Mouse (Mus musculus): ENCODE measurements around the gene Lrrfip1.
A peak's percentile ranks its signal among the peaks of the same experiment; 100 is the strongest.

Lrrfip1 gene

DNA sequence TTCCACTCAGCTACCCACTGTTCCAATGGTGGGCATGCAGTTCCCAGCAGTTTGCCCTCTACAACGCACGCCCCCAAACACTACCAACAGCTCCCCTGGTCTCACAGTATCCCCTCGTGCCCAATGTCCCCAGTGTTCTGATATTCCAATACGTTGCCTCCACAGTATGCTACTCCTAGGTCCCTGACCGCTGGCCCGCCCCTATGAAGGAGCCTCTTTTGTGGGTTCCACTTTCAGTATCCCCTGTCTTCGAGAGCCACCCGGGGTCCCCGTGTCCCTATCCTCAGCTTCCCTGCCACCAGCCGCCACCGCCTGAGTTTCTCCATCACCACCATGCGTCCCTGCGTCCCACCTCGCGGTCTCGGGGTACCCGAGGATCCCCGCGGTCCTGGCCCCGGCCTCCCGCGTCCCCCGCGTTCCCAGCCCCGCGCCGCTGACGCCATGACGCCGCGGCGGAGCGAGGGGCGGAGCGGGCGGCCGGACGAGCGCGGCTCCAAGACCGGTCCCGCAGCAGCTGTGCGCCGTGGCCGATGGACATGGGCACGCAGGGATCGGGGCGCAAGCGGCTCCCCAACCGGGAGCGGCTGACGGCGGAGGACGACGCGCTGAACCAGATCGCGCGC, at the start of gene Lrrfip1:
TSS of gene Lrrfip1 (plus strand) at position 470 of the 623 bp plus-strand sequence.
- DNase-seq (ENCODE audit: low spot score in 2 of 2) = peak; percentile 68

DNA sequence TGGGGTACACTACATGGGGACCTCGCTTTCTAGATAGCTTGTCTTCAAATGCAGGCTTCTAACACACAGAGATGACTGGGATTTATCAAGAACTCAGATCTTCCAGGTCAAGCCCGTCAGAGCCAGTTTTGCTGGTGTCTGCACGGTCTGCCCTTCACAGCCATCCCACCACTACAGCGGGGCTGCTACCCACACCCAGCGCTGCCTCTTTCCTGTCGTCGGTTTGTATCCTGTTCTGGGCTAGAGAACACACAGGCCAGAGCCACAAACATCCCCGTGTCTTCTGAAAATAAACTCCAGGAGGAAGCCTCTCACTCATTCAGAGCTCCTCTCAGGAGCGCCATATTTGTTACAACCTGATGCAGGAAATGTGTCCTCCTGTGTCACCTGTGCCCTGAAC, 49.2 kb upstream of the Lrrfip1 start:
- no peak for DNase-seq (ENCODE audit: low spot score in 2 of 2)

DNA sequence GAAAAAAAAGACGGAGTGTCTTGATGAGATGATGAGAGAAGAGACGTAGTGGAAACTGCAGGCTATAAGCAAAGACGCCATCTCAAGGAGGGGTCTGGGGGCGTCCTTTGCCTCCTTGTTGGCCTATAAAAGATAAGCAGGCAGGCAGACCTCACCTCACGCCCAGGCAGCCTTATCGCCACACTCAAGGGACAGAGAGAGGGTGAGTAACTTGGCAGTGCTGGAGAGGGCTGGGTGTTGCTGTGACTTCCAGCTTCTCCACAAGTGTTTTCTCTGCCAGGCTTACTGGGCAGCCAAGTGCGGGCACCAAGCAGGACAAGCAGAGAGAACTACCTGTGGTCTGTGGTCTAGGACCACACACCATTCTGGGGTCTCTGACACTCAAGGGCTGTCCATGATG, 46.9 kb upstream of the Lrrfip1 start:
- DNase-seq (ENCODE audit: low spot score in 2 of 2) = peak; percentile 24 to 25

DNA sequence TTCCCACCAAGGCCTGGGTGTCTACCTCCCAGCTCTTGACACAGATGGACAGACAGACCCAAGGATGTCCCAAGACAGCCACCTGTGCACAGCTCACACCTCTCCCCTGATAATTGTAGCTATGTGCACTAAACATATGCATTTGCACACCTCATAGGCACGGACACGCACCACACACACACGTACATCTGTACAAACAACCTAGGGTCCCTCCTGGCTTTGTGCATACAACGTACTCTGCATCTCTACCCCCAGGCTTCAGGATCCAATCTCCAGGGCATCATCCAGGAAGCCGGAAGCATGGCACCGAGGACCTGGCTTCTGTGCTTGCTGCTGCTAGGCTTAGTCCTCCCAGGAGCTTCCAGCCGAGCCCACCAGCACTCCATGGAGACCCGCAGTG, 45.7 kb upstream of the Lrrfip1 start, which contains the start of gene Prlh:
TSS of gene Prlh (plus strand) at position 301 of the 400 bp plus-strand sequence.
- no peak for DNase-seq (ENCODE audit: low spot score in 2 of 2)

DNA sequence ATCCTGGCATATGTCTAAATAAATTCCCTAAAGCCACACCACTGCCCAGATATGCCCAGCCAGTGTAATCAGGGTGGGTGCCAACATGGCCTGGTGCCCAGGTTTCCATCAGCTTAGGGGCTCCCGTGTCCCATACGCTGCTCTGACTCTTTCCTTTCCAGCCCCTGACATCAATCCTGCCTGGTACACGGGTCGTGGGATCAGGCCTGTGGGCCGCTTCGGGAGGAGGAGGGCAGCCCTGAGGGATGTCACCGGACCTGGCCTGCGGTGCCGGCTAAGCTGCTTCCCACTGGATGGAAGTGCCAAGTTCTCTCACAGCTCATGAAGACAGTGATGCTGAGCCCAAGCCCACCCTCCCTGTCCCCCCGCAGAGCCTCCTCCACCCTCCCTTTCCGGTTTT, 44.8 kb upstream of the Lrrfip1 start:
- no peak for DNase-seq (ENCODE audit: low spot score in 2 of 2)

DNA sequence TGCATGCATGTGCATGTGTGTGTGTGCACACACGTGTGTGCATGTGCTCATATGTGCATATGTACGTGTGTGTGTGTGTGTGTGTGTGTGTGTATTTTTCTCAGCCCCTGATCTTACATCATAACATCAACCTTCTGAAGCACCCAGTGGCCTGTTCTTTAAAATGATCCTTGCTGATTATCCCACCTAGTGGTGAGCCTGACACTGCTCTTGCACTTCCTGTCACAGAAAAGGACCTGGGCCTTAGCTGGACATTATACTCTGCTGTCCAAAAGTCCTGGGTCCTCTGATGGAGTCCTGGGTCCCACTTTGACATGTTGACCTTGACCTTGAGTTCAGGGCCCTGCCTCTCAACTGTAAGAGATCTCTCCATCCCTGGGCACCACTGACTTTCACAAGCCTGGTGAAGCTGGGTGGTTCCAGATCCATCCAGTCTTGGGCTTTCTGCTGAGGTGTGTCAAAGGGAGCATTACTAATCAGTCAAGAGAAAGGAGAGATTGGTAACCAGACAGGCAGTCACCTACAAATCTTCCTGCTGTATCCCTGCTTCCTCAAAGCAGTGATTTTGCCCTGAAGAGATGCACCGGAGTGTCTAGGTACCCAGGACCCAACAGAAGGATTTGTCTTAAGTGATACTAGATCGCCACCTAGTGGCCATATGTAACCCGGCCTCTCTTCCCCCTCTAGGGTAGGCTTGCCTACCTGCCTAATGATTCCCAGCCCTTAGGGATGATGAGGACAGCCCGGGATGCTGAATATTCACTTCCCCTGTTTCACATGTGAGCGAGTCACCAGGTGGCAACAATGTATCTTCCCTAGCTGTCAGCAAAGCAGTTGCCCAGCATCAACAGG, 42.1 kb upstream of the Lrrfip1 start:
- DNase-seq (ENCODE audit: low spot score in 2 of 2) = peak; percentile 56 to 64

DNA sequence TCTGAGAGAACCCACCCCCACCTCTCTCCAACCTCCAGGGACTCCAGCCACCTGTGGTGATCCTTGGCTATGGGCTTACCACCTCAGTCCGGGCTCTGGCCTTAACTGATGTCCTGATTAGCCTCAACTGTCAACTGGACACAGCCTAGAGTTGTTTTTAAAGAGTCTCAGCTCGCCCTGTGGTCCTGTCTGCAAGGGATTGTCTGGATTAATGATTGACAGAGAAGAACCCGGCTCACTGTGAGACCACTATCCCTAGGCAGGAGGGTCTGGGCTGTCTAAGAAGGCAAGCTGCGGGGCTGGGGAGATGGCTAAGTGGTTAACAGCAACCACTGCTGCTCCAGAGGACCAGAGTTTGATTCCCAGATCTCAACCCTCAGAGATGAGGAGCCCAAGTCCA, 36.0 kb upstream of the Lrrfip1 start:
- DNase-seq (ENCODE audit: low spot score in 2 of 2) = no peak

DNA sequence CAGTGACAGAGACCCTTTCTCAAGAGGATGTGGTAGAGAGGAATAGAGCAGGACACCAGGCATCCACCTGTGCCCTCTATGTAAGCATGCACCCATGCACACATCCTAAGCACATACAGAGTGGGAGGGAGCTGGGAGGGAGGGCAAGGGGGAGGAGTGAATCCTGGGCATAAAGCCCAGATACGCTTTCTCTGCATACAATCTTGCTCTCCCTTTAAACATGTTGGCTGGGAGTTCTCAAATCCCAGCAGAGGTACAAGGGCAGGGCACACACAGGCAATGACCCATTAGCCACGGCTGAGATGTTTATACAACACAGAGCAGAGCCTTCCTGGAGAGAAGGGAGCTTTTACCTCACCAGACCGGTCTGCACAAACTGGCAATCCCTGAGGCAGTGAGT, 35.5 kb upstream of the Lrrfip1 start:
- DNase-seq (ENCODE audit: low spot score in 2 of 2) = no peak

DNA sequence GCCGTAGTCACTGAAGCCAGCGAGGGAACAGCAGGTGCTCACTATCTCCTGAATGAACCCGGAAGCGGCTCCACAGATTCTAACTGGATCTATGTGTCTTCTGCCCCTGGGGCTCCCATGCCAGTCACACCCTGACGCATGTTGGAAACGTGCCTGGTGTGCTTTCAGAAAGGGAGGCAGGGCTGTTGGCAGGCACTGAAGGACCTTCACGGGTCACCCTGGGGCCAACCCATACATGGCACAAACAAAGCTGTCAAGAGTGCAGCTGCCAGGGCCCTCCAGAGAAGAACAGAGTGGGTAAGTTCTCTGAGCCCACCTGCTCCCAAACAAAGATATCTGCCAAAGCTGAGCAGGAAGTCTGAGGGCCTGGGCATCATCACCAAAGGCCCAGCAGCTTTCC, 31.0 kb upstream of the Lrrfip1 start:
- DNase-seq (ENCODE audit: low spot score in 2 of 2) = peak; percentile 70

DNA sequence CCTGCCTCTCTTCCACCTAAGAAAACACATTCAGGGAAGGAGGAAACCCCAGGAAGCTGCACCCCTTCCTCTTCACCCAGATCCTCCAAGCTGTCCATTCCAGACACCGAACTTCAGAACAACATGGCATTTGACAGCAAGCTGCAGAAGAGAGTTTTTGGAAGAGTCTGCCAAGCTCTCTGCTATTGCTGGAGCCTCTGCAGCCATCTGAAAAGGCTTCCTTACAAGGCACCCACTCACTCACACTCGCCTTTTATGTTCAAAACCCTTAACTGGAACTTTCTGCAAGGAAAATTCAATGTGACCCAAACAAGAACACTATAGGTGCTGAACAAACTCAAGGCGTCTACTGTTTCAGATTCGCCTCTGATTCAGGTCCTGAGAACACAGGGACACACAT, 29.9 kb upstream of the Lrrfip1 start:
- DNase-seq (ENCODE audit: low spot score in 2 of 2) = no peak

DNA sequence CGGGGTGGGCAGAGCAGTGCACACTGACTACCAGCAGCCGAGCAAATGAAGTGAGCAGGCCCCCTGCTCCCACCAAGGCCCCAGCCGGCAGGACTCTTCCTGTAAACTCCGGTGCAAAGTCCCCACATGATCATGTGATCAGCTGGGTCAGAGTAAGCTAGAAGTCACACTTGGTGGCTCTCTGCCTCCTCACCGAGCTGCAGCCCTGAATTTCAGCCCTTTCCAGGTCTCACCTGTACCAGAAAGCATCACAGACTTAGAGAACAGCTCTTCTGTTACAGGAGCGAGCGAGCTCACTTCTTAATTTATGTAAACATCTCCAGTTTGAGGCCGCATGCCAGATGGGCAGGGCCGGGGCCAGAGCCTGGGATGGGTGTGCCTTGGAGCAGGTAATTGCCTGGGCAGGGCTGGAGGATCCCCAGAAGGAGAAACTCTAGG, 29.2 kb upstream of the Lrrfip1 start, which contains the start of gene Rab17:
TSS of gene Rab17 (minus strand) at position 315 of the 438 bp plus-strand sequence.
- no peak for DNase-seq (ENCODE audit: low spot score in 2 of 2)

DNA sequence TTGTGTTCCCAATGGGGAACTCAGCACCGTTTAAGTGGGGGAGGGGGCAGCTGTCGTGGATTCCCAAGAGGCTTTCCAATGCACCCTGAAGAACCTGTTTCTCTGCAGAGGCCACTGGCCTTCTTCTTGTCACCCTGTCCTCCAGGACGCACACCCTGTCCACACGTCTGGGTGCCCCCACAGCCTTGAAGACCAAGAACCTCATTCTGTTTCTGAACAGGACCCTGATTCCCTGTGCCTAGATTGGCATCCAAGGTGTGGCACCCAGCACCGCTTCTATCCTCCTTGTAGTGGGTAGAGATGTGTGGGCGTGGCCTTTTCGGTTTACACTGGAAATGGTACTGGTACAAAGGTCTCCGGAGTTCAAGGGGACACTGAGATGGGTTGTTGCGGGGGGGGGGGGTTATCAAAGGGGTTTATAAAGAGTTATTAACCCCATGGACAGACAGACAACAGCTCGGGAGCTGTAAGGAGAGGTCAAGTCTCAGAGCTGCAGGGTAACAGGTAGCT, 28.6 kb upstream of the Lrrfip1 start:
- DNase-seq (ENCODE audit: low spot score in 2 of 2) = no peak

DNA sequence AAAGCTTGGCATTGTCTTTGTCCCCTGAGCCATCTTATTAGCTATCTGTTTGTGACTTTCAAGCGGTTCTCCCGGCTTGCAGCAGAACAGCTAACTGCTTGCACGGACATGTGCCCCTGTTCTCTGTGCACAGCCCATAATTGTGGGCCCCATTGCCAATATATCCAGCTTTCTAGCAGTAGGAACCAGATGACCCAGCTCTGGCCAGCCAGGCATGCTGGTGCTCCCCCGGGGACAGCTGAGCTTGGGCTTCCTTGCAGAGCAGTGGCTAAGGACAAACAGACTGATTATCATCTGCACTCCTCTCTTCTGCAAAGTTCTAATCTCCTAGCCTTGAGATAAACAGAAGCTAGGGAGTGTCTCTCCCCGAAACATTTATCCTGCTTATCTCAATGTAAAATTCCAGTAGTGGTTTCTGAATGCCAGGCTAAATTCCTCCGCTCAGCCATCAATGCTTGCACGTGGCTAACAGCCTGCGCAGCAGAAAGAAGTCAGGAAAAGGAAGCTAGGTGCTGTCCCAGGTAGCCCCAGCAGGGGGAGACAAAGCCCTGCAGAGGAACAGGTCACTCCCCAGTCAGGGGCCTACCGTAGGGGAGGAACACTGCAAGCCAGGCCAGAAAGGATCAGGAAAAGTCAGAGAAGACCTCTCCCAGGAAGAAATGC, 25.5 kb upstream of the Lrrfip1 start:
- DNase-seq (ENCODE audit: low spot score in 2 of 2) = peak; percentile 81 to 91

DNA sequence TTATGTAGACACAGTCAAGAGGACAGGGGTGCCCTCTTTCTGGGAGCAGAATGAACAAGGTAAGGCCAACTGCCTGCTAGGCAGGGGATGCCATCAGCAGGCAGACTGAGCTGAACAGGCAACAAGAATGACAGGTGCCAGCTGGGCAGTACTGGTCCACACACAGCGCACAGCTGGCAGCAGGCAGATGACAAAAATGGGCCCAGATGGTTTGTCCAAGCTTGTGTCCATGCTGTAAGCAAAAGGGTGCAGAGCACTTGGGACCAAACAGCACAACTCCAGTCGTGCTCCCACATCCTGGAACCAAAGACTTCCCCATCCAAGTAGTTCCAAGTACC, 25.0 kb upstream of the Lrrfip1 start:
- no peak for DNase-seq (ENCODE audit: low spot score in 2 of 2)

DNA sequence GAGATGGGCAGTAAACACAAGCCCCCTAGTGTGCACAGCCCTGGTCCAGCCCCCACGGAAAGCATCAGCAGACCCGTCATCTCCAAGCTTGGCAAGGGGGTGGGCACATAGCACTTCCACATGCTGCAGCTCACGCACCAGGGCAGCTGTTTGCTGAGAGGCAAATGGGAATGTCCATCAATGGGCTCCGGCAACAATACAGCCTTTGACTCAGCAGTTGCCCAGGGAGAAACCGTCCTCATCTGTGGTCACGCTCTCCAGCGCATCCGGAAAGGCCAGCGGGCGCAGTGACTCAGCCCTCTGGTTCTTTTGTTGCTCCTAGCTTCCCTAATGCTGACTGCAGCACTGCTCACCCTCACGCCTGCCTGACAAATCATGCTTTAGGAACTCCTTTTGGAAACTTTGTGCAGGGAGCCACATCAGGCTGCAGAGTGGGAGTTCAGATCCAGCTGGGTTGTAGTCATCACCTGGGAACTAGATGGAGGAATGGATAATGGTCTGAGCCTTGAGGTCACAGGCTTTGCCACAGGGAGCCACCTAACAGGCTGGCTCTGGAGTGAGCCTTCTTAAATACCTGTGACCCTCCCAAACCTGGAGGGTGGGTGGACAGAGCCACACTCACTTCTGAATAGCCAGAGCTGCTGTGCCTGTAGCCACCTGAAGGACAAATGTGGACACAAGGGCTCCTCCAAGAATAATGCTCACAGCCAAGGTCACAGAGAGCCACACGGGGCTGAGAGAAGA, 23.5 kb upstream of the Lrrfip1 start:
- peak; percentile 57 to 71 for DNase-seq (ENCODE audit: low spot score in 2 of 2)

DNA sequence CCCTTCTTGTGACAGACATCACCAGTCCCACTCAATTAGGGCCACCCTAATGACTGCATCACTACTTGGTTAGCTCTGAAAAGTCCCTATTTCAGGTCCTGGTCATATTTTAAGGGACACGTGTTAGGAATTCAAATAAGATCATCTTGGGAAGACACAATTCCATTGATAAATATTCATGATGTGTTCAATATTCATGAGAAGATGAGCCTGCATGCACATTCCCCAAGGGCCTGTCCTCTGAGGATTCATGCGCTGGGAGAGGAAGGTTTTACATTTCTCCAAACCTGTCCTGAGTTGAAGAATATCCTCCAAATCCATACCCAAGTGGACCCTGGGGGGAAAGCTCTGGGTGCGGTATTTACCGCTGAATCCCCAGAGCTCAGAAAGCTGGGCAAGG, 22.6 kb upstream of the Lrrfip1 start:
- no peak for DNase-seq (ENCODE audit: low spot score in 2 of 2)

DNA sequence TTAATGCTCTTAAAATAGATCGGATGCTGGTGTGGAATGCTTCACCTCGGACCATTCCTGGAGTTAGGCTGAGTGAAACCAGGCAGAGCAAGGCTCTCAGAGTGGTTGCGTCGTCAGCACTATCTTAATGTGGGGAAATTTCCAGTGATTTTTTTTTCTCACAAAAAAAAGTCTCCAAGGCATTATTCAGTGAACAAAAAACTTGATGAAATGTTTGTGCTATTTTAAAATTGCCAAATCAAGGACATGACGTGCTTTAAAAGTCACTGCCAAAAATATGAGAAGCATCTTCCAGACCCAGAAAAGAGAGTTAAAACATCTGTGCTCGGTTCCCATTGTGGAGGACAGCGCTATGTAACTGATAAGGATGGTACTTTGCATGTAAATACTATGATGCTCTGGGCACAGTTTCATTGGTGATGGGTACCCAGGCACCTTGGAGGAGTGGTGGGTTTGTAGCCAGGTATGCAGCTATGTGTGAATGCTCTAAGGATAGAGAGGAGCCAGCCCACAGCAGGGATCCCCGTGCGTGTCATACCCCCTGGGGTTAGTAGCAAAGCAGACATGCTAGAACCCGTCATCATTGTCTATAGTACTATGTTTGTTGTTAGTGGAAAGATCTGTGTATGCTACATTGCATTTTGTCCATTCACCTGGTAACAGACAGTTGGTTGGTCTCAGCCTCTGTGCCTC, 17.8 kb upstream of the Lrrfip1 start:
- DNase-seq (ENCODE audit: low spot score in 2 of 2) = peak; percentile 57 to 70

DNA sequence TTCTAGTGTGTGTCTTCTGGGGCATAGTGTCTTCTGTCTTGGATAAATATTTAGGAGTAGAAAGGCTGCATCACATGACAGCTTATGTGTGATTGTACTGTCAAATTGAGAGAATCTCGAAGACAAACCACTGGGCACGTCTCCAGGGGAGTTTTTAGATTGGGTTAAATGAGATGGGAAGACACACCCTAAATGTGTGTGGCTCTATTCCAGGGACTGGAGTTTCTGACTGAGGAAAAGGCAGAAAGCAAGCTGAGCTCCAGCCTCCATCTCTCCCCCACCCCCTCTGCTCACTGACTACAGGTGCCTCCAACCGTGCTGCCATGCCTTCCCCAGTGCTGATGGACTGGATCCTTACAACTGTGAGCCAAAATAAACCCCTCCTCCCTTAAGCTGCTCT, 17.2 kb upstream of the Lrrfip1 start:
- no peak for DNase-seq (ENCODE audit: low spot score in 2 of 2)

DNA sequence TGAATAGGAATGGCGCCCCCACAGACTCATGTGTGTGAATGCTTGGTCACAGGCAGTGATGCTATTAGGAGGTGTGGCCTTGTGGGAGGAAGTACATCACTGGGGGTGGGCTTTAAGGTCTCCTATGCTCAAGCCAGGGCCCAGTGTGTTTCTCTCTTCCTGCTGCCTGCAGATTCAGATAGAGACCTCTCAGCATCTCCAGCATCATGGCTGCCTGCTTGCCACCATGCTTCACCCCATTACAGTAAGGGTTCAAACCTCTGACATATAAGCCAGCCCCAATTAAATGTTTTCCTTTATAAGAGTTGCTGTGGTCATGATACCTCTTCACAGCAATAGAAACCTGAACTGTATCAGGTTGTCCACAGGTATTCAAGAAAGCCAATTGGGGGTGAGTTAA, 2.6 kb upstream of the Lrrfip1 start:
- DNase-seq (ENCODE audit: low spot score in 2 of 2) = no peak

DNA sequence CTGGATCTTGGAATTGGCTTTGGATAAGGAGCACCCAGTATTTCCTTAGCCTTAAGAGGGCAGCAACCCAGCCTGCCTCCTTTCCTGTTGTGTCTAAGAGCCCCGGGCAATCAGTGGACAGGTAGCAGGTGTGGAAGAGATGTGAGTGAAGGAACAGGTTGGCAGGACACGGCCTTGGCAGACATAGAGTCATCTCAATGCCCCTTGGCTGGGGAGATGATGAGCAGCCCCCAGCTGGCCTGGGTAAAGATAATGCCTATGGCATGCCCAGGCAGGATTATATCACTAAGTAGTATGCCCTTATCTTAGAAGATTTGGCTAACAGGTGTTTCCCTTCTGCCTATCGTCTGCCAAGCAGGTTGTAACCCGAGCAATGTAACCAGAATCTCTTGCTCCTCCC, 1.4 kb upstream of the Lrrfip1 start:
- DNase-seq (ENCODE audit: low spot score in 2 of 2) = no peak

DNA sequence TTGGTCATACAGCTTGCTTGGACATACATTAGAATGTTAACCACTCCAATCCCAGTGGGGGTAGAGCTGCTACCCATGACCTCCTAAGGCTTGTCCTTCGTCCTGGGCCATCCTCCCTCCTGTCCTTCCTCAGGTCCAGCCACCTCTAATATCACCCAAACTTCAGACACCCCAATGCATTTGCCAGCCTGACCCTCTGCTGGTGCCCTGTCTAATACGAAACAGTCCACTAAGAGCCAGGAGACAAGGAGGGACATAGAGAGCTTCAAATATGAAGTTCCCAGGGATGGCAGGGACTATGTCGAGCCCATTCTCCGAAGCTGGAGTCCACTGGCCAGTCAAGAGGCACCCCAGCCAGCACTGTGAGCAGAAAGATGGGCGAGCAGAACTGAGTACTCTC, 896 bp upstream of the Lrrfip1 start:
- no peak for DNase-seq (ENCODE audit: low spot score in 2 of 2)
